Mouse (Mus musculus) thymus, adult 2 months (tissue): ENCODE measurements at regions not wholly inside any gene's neighbourhood (a gene's known extent, or its start where the extent isn't known, plus 50 kb on each side); places are given as distances from the start of the nearest gene placed in this dataset.

Experiments used
- CTCF ChIP-seq: fragments of 200-500 bp; IDR thresholded peaks from 2 replicates; pipeline ENCODE4 v1.5.1; 2012; ENCODE audit warnings: mild to moderate bottlenecking, control low read depth, low read length, moderate library complexity, borderline replicate concordance; ENCODE audit not compliant: control insufficient read depth, poor library complexity, insufficient read depth; ENCODE audit errors: extremely low read depth
- POLR2A ChIP-seq: fragments of 200-500 bp; IDR thresholded peaks from 2 replicates; pipeline ENCODE4 v1.6.1; 2012; ENCODE audit warnings: mild to moderate bottlenecking, low read length, control low read depth, moderate library complexity; ENCODE audit not compliant: control insufficient read depth, poor library complexity, insufficient read depth; ENCODE audit errors: extremely low read depth

DNA sequence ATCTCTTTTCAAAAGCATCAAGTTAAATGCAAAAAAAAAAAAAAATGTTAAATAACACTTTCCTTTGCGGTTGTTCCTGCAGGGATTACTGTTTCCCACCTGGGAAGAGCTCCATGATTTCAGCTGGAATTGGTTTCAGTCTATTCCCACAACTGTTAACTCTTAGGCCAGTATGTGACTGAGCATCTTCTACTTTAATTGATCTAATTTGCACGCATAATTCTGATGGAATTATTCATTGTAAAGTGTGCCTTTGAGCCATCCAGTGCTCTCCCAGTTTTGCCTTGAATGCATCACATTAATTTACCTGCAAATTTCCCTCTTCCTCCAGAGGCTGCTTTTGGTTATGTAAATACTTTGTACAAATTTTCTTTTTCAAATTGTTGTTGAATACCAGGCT lies 114.4 kb upstream of the Bet1 start:
- no peak for TF ChIP-seq CTCF
- no peak for TF ChIP-seq POLR2A
